Mouse (Mus musculus) midbrain, embryonic 10.5 days (tissue): ENCODE results near the gene Hormad1. TPM values are rescaled to one million over a fixed set of nuclear protein-coding genes. Genes with fewer than 3 reads are reported as not detected.
"Not testable (repeated sequence)": the region's sequence is repeated elsewhere in the genome, so short reads cannot be mapped to it uniquely, and the experiment has no call there.

Experiments
- DNase-seq: peaks from one replicate; pipeline ENCODE4 v3.0.0-alpha.2; 2017; ENCODE audit warnings: low spot score
- H3K27ac ChIP-seq: fragments of 300-500 bp; sonication (generic); replicated peaks from 2 replicates; pipeline ENCODE4 v1.5.1; 2016; ENCODE audit warnings: mild to moderate bottlenecking
- H3K27me3 ChIP-seq: fragments of 300-500 bp; sonication (generic); 2 replicates; pipeline ENCODE4 v1.6.1; 2016; ENCODE audit warnings: low read depth, mild to moderate bottlenecking; ENCODE audit not compliant: poor library complexity, severe bottlenecking
- H3K36me3 ChIP-seq: fragments of 300-500 bp; sonication (generic); 2 replicates; pipeline ENCODE4 v1.6.1; 2016; ENCODE audit warnings: mild to moderate bottlenecking, moderate library complexity
- H3K4me1 ChIP-seq: fragments of 300-500 bp; sonication (generic); 2 replicates; pipeline ENCODE4 v1.6.1; 2016
- H3K4me3 ChIP-seq: fragments of 300-500 bp; sonication (generic); 2 replicates; pipeline ENCODE4 v1.5.1; 2016; ENCODE audit warnings: mild to moderate bottlenecking, moderate library complexity
- H3K9me3 ChIP-seq: fragments of 300-500 bp; sonication (generic); replicated peaks from 2 replicates; pipeline ENCODE4 v1.6.1; 2016; ENCODE audit warnings: mild to moderate bottlenecking
- WGBS: fragments of 180-500 bp; shearing (Covaris S2); methylation state at CpG from one replicate; pipeline ENCODE4 v1.1.7; 2016; 5-methylcytosine and 5-hydroxymethylcytosine counted together
- polyA plus RNA-seq: library from polyadenylated mRNA; unstranded; fragments of >200 nt; fragmentation: Nextera tagmentation; extraction: Ambion mirVana; gene quantifications from 2 replicates; pipeline ENCODE4 v1.2.1, GENCODE M21; 2016

Gene Hormad1
- polyA plus RNA-seq, 1 experiment from 2014 or later, result not detected

- 100% methylated on average over 1 of the region's 1 CpGs for WGBS
- no peak for DNase-seq
- Histone ChIP-seq H3K27ac (no peak overlapping the region), H3K4me1 (no peaks in the 10 kb centered on the region), H3K36me3 (no peaks in the 10 kb centered on the region), H3K9me3 (no peaks in the 10 kb centered on the region), H3K27me3 (no peaks in the 10 kb centered on the region), H3K4me3 (no peak overlapping the region)
These were observed 28.5 kb upstream of the Hormad1 start for GRCm38 (mm10) chr3:95531025-95531424.

- Histone ChIP-seq H3K4me1 (no peaks in the 10 kb centered on the region), H3K9me3 (no peaks in the 10 kb centered on the region), H3K36me3 (no peaks in the 10 kb centered on the region), H3K27me3 (no peaks in the 10 kb centered on the region), H3K4me3 (no peak overlapping the region), H3K27ac (no peak overlapping the region)
- DNase-seq, result no peak
- WGBS, result 93% methylated on average over 5 of the region's 5 CpGs
These were observed 26.1 kb upstream of the Hormad1 start for GRCm38 (mm10) chr3:95533364-95533763.

GRCm38 (mm10) chr3:95534927-95535326, 24.6 kb upstream of the Hormad1 start:
- Histone ChIP-seq H3K4me1 (no peaks in the 10 kb centered on the region), H3K4me3 (no peak overlapping the region), H3K27ac (no peak overlapping the region), H3K36me3 (no peaks in the 10 kb centered on the region), H3K9me3 (no peaks in the 10 kb centered on the region), H3K27me3 (no peaks in the 10 kb centered on the region)
- WGBS, result 96% methylated on average over 1 of the region's 1 CpGs
- no peak for DNase-seq

- Histone ChIP-seq H3K27ac (no peak overlapping the region), H3K4me3 (no peak overlapping the region), H3K4me1 (no peaks in the 10 kb centered on the region), H3K36me3 (no peaks in the 10 kb centered on the region), H3K27me3 (no peaks in the 10 kb centered on the region), H3K9me3 (no peaks in the 10 kb centered on the region)
- 92% methylated on average over 10 of the region's 10 CpGs for WGBS
- DNase-seq, result no peak
These were observed 20.5 kb upstream of the Hormad1 start for GRCm38 (mm10) chr3:95538936-95539335.

GRCm38 (mm10) chr3:95539837-95540236, 19.6 kb upstream of the Hormad1 start:
- Histone ChIP-seq H3K27ac (no peak overlapping the region), H3K27me3 (no peaks in the 10 kb centered on the region), H3K36me3 (no peaks in the 10 kb centered on the region), H3K9me3 (no peaks in the 10 kb centered on the region), H3K4me3 (no peak overlapping the region), H3K4me1 (no peaks in the 10 kb centered on the region)
- WGBS, result 94% methylated on average over 4 of the region's 4 CpGs
- no peak for DNase-seq

- H3K27me3 ChIP-seq, H3K9me3 ChIP-seq, H3K4me1 ChIP-seq, DNase-seq, H3K4me3 ChIP-seq, H3K27ac ChIP-seq, H3K36me3 ChIP-seq: not testable (repeated sequence)
- WGBS, result 85% methylated on average over 2 of the region's 2 CpGs
These were observed 18.3 kb upstream of the Hormad1 start for GRCm38 (mm10) chr3:95541186-95541585.

GRCm38 (mm10) chr3:95542171-95542570, 17.3 kb upstream of the Hormad1 start:
- H3K4me1 ChIP-seq, result peaks cover 5% of the 10 kb centered on the region
- no peaks in the 10 kb centered on the region for H3K9me3 ChIP-seq
- H3K27ac ChIP-seq, result no peak overlapping the region
- H3K4me3 ChIP-seq, result no peak overlapping the region
- no peak for DNase-seq
- H3K36me3 ChIP-seq, result no peaks in the 10 kb centered on the region
- H3K27me3 ChIP-seq, result no peaks in the 10 kb centered on the region

- no peaks in the 10 kb centered on the region for H3K9me3 ChIP-seq
- H3K27me3 ChIP-seq, result no peaks in the 10 kb centered on the region
- no peak overlapping the region for H3K27ac ChIP-seq
- peaks cover 5% of the 10 kb centered on the region for H3K4me1 ChIP-seq
- no peak overlapping the region for H3K4me3 ChIP-seq
- H3K36me3 ChIP-seq, result no peaks in the 10 kb centered on the region
- WGBS, result 85% methylated on average over 7 of the region's 7 CpGs
- DNase-seq, result no peak
These were observed 16.5 kb upstream of the Hormad1 start for GRCm38 (mm10) chr3:95542981-95543380.

GRCm38 (mm10) chr3:95550176-95550575, 9.3 kb upstream of the Hormad1 start:
- no peak for DNase-seq
- 87% methylated on average over 1 of the region's 1 CpGs for WGBS
- H3K36me3 ChIP-seq, result no peaks in the 10 kb centered on the region

GRCm38 (mm10) chr3:95553986-95554385, 5.5 kb upstream of the Hormad1 start:
- WGBS, result 72% methylated on average over 3 of the region's 3 CpGs
- H3K36me3 ChIP-seq, result no peaks in the 10 kb centered on the region
- H3K4me3 ChIP-seq, result no peak overlapping the region
- H3K9me3 ChIP-seq, result no peaks in the 10 kb centered on the region
- H3K27ac ChIP-seq, result no peak overlapping the region
- H3K27me3 ChIP-seq, result no peaks in the 10 kb centered on the region
- no peak for DNase-seq
- H3K4me1 ChIP-seq, result no peaks in the 10 kb centered on the region

More at GRCm38 (mm10) chr3:95550176-95550575, 9.3 kb upstream of the Hormad1 start:
- H3K27ac ChIP-seq, result no peak overlapping the region
- no peak overlapping the region for H3K4me3 ChIP-seq
- no peaks in the 10 kb centered on the region for H3K9me3 ChIP-seq
- H3K27me3 ChIP-seq, result no peaks in the 10 kb centered on the region
- H3K4me1 ChIP-seq, result peaks cover 5% of the 10 kb centered on the region

GRCm38 (mm10) chr3:95560738-95561137, 1.3 kb downstream of the Hormad1 start:
- WGBS, result 87% methylated on average over 3 of the region's 3 CpGs
- DNase-seq, result no peak

GRCm38 (mm10) chr3:95561826-95562225, 2.3 kb downstream of the Hormad1 start:
- no peaks in the 10 kb centered on the region for H3K27me3 ChIP-seq
- H3K4me3 ChIP-seq, result no peak overlapping the region
- no peaks in the 10 kb centered on the region for H3K9me3 ChIP-seq
- no peak overlapping the region for H3K27ac ChIP-seq
- DNase-seq, result no peak
- H3K4me1 ChIP-seq, result no peaks in the 10 kb centered on the region
- H3K36me3 ChIP-seq, result no peaks in the 10 kb centered on the region
- 88% methylated on average over 2 of the region's 2 CpGs for WGBS

More at GRCm38 (mm10) chr3:95560738-95561137, 1.3 kb downstream of the Hormad1 start:
- Histone ChIP-seq H3K4me3 (no peak overlapping the region), H3K27ac (no peak overlapping the region), H3K36me3 (no peaks in the 10 kb centered on the region), H3K27me3 (no peaks in the 10 kb centered on the region), H3K9me3 (no peaks in the 10 kb centered on the region), H3K4me1 (no peaks in the 10 kb centered on the region)

GRCm38 (mm10) chr3:95569585-95569984, 10.1 kb downstream of the Hormad1 start:
- H3K4me1 ChIP-seq, result no peaks in the 10 kb centered on the region
- no peak overlapping the region for H3K4me3 ChIP-seq
- no peaks in the 10 kb centered on the region for H3K9me3 ChIP-seq
- no peak overlapping the region for H3K27ac ChIP-seq
- no peaks in the 10 kb centered on the region for H3K27me3 ChIP-seq
- no peaks in the 10 kb centered on the region for H3K36me3 ChIP-seq
- WGBS, result 86% methylated on average over 3 of the region's 3 CpGs
- DNase-seq, result no peak
